Mouse (Mus musculus): Measurements from ENCODE around the gene Rbm10. TPM values are rescaled to one million over a fixed set of nuclear protein-coding genes. Genes with fewer than 3 reads are reported as not detected.

The Rbm10 gene
- polyA plus RNA-seq (2015; fragmentation: Nextera tagmentation; extraction: Ambion mirVana) = 17.5 and 19.1 TPM in 2 replicates

GRCm38 (mm10) chrX:20617176-20617902 lies at the start of gene Rbm10, which contains the start of gene Ndufb11:
Gene Rbm10, plus strand, starts transcription at chrX:20617503.
Gene Ndufb11, minus strand, starts transcription at chrX:20617619.

GRCm38 (mm10) chrX:20658026-20658652 lies 40.8 kb downstream of the Rbm10 start, which contains the start of gene Uba1:
Gene Uba1, plus strand, starts transcription at chrX:20658326.

GRCm38 (mm10) chrX:20687519-20688067 lies 70.3 kb downstream of the Rbm10 start, which contains the start of gene Cdk16:
Gene Cdk16, plus strand, starts transcription at chrX:20687954.

Other genes with a start within 250 kb of the Rbm10 start
- 0.89 and 1.1 TPM in 2 replicates for gene Jade3, start 191.8 kb upstream of the Rbm10 start, polyA plus RNA-seq (2015; fragmentation: Nextera tagmentation; extraction: Ambion mirVana)
- 0.53 and 0.60 TPM in 2 replicates for gene Rgn, start 67.7 kb upstream of the Rbm10 start, polyA plus RNA-seq (2015; fragmentation: Nextera tagmentation; extraction: Ambion mirVana)
- gene Ndufb11, start 116 bp downstream of the Rbm10 start, polyA plus RNA-seq (2015; fragmentation: Nextera tagmentation; extraction: Ambion mirVana) = 497 and 549 TPM in 2 replicates
- gene Uba1, start 40.8 kb downstream of the Rbm10 start, polyA plus RNA-seq (2015; fragmentation: Nextera tagmentation; extraction: Ambion mirVana) = 71.8 and 80.6 TPM in 2 replicates
- gene Cdk16, start 70.5 kb downstream of the Rbm10 start, polyA plus RNA-seq (2015; fragmentation: Nextera tagmentation; extraction: Ambion mirVana) = 113 and 114 TPM in 2 replicates
- gene Usp11, start 86.4 kb downstream of the Rbm10 start, polyA plus RNA-seq (2015; fragmentation: Nextera tagmentation; extraction: Ambion mirVana) = 16.6 and 17.0 TPM in 2 replicates
- 116 and 122 TPM in 2 replicates for gene Araf, start 180.3 kb downstream of the Rbm10 start, polyA plus RNA-seq (2015; fragmentation: Nextera tagmentation; extraction: Ambion mirVana)